Mouse (Mus musculus) 416B (cell line): ENCODE measurements at regions not wholly inside any gene's neighbourhood (a gene's known extent, or its start where the extent isn't known, plus 50 kb on each side); places are given as distances from the start of the nearest gene placed in this dataset.

Experiments
- DNase-seq: peaks from one replicate; pipeline ENCODE4 v3.0.0; 2011; ENCODE audit warnings: low read depth

DNA sequence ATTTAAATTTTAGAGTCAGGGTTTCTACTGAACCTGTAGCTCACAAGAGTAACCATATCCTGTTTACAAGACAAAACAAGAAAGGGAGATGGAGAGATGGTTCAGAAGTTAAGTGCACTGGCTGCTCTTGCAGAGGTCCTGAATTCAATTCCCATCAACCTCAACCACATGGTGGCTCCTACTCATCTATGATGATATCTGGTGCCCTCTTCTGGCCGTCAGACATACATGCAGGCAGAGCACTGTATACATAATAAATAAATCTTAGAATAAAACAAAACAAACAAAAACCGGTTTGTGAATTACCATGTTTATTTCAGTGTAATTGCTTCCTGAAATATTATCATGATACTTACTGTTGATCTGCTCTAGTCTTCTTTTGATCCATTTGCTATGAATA, 845.4 kb downstream of the Pcdh18 start:
- DNase-seq, result peak; percentile 53

- DNase-seq, result no peak
Observed at GRCm38 (mm10) chr3:48890403-48890802, 866.7 kb downstream of the Pcdh18 start.

DNA sequence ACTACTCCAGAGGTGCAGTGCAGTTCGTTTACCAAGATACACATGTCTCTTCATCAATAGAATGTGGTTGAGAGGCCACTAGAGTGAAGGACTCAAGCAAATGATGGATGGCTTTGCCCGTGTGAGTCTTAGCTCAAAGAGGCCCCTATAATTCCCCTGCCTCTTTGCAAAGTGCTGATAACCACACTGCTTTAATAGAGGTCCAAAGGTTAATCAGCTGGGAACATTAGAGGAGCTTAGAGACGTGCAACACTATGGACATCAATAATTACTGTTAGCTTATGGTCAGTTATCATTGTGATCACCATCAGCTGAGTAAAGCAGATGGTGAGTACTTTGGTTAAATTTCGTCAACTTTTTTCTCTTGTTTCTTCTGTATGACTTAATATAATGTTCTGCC, 869.2 kb downstream of the Pcdh18 start:
- no peak for DNase-seq

DNA sequence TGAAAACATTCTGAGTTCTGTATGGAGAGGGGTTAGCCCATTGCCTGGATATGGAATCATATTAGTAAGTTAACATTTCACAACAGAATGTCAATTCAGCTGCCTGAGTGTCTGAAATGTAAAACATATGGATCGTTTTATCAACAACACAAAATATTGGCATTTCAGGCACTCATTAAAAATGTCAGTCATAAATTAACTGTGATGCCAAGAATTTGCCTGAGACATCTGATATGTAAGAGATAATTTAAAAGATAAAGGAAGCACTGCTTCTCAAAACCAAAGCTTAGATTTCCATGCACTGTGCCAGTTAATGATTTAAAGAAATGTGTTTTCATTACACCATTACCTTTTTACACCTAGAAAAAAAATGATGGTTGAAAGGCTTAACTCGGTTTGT, 887.6 kb downstream of the Pcdh18 start:
- DNase-seq, result no peak

DNA sequence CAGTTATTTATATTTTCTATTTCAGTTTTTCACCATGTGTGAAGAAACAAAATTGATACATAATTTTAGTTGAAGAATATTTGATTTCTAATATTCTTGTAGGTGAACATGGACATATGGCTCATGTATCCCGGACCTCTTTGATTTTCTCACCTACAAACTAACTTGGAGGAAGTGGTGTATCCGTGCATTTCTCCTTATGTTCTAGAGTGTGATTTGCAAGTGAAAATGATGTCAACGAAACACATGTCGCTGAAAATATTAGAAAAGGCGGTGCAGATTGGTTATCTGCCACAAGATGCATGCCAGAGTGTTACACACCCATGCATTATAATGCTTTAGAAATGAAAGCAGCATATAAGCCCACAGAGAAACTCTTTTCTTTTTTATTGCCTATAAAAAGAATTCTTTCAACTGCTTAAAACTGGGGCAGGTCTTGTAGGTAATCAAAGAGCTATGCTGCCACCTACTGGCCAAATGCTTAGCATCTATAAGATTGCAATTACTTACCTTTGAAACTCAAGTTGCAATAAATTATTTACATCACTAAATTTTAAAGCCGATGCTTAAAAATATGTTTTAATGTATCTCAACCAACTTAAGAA, 911.0 kb downstream of the Pcdh18 start:
- peak; percentile 85 for DNase-seq

DNA sequence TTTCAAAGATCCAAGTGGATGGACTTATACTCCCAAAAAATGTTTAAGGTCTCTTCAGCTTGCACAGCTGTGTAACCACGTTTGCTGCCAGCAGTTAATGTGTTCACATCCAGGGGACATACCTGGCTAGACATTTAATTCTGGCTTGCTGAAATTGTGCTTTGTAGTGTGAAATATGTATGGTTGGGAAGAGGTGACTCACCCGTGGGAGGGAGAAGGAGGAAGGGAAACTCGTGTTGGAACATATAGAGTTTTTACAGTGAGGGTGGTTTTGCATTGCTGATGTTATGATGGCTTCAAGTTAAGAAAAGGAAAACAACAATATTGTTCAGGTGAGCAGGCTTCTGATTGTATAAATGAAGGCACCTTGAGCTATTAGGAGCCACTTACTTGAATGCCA, 916.4 kb downstream of the Pcdh18 start:
- DNase-seq, result no peak

- DNase-seq, result no peak
Observed at GRCm38 (mm10) chr3:48823360-48823759, 933.8 kb downstream of the Pcdh18 start.

- DNase-seq, result no peak
Observed at GRCm38 (mm10) chr3:48804398-48804797, 952.7 kb downstream of the Pcdh18 start.

DNA sequence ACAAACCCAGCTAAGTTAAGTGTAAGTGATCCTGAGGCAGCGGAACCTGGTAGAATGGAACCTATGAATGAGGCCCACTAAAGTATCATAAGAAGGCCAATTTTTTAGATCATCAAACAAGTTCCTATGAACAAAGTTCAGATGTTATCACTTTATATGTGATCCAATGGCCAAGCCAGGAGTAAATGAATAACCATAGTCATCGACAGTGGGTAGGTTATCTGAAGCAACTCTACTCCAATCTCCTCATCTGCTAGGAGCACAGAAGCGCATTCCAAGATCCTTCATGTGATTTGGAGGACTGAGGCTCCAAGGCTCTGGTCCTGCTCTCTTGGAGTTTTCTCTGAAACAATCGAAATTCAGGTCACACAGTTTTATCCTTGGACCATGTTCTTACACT, 985.4 kb downstream of the Pcdh18 start:
- no peak for DNase-seq
